Comparison of ENCODE assay signal across 28 mouse cellular contexts in the genomic region with DNA sequence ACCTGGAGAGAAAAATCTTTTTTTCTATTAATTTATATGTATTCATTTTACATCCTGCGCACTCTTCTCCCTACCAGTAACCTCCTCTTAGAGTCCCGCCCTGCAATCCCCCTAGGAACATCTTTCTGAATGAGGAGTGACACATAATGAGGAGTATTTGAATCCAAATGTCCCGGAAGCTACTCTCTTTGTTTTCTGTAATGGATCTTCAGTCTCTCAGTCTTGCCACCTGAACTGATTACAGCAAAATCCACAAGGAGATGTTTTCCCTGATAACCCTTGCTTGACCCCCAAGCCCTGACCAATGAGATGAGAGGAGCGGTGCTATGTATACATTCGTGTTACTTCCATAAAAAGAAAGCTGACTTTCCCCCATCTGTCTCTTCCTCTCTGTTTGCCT.
"Had no signal": no experiment of that assay in that cellular context is flagged by ENCODE, and none has a peak within 500 bp of the region (broad histone marks: within the 10 kb centered on the region; RNA-seq: fewer than 3 reads in every experiment).

No protein-coding gene starts in this region.

- H3K4me1 ChIP-seq: heart, embryonic 10.5 days; heart, embryonic 12.5 days; hindbrain, embryonic 10.5 days; hindbrain, embryonic 12.5 days; intestine, embryonic 15.5 days; kidney, embryonic 15.5 days; limb, embryonic 10.5 days; limb, embryonic 12.5 days had no signal

- H3K9ac ChIP-seq: heart, embryonic 12.5 days; hindbrain, embryonic 12.5 days; hindbrain, embryonic 14.5 days; intestine, embryonic 15.5 days; kidney, embryonic 15.5 days; limb, embryonic 12.5 days; liver, embryonic 14.5 days had no signal

- H3K27ac ChIP-seq: gastrocnemius, adult 2 months; heart, embryonic 10.5 days; hindbrain, embryonic 10.5 days; hindbrain, embryonic 12.5 days; hindbrain, embryonic 14.5 days; intestine, embryonic 15.5 days; kidney, embryonic 15.5 days; kidney, postnatal 0 days; limb, embryonic 10.5 days; limb, embryonic 12.5 days; liver, embryonic 14.5 days had no signal

- H3K9me3 ChIP-seq: heart, embryonic 10.5 days; heart, embryonic 12.5 days; hindbrain, embryonic 10.5 days; hindbrain, embryonic 12.5 days; intestine, embryonic 15.5 days; kidney, embryonic 15.5 days; limb, embryonic 10.5 days; limb, embryonic 12.5 days had no signal

- H3K4me3 ChIP-seq: gastrocnemius, adult 2 months; heart, embryonic 10.5 days; heart, embryonic 12.5 days; hindbrain, embryonic 10.5 days; hindbrain, embryonic 12.5 days; intestine, embryonic 15.5 days; kidney, embryonic 15.5 days; limb, embryonic 10.5 days; limb, embryonic 12.5 days had no signal

- H3K4me2 ChIP-seq: heart, embryonic 12.5 days; hindbrain, embryonic 12.5 days; hindbrain, embryonic 14.5 days; intestine, embryonic 15.5 days; kidney, embryonic 15.5 days; limb, embryonic 12.5 days; liver, embryonic 11.5 days had no signal

- H3K27me3 ChIP-seq: heart, embryonic 12.5 days; hindbrain, embryonic 12.5 days; intestine, embryonic 15.5 days; kidney, embryonic 15.5 days; limb, embryonic 12.5 days had no signal

- ATAC-seq: hindbrain, embryonic 16.5 days; inflammation-experienced regulatory T-cells, adult 6 months; intestine, embryonic 15.5 days; intestine, postnatal 0 days had no signal

- H3K36me3 ChIP-seq: heart, embryonic 10.5 days; heart, embryonic 12.5 days; hindbrain, embryonic 10.5 days; hindbrain, embryonic 12.5 days; intestine, embryonic 15.5 days; kidney, embryonic 15.5 days; limb, embryonic 10.5 days; limb, embryonic 12.5 days had no signal

- DNase-seq: gastrocnemius, adult 2 months; gastrocnemius, postnatal 10 days; gastrocnemius, postnatal 25 days; heart, adult 18-20 months; heart, postnatal 10 days; heart, postnatal 4 days; kidney, adult 2 months; kidney, adult 9 months; kidney, postnatal 14 days; kidney, postnatal 36 days; layer of hippocampus, adult 9-11 months; layer of hippocampus, postnatal 36 days; liver had no signal
